Mouse (Mus musculus): ENCODE measurements at regions not wholly inside any gene's neighbourhood (a gene's known extent, or its start where the extent isn't known, plus 50 kb on each side); places are given as distances from the start of the nearest gene placed in this dataset.
A peak's percentile ranks its signal among the peaks of the same experiment; 100 is the strongest.

DNA sequence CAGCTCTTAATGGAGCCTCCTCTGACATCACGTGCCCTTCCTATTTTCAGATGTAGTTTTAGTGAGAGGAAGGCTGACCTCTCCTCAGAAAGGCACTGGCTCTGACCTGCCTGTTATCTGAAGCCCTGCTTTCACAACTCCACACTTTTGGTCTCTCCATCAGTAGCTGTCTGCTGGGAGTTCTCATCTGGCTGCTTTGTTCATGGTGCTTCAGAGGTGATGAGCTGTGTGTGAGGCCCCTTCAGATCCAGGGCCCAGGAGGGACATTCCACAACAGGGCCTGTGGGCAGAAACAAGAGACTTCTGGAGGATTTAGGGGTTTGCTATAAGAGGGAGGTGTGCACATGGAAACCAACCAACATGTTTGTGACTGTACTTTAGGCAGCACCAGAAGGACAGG is 50.8 kb upstream of the Fhl2 start:
- no peak for DNase-seq (ENCODE audit: low spot score)

DNA sequence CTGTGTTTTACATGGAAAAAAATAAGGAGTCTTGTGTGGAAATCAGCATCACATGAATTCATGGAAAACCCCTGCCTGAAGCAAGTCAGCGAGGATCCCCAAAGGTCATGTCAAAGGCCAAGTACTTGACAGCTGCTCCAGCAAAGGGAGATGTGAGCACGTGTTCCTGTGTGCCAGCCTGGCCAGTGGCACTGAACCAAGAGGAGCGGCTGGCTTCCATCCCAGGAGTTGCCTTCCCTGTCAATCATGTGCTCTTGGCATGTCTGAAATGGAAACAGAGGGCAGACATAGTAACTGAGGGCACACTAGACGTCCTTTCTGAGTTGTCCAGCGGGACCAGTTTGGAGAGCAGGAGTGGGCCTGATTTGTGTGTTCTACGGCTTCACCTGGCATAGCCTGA is 53.5 kb upstream of the Fhl2 start:
- DNase-seq (ENCODE audit: low spot score): no peak

DNA sequence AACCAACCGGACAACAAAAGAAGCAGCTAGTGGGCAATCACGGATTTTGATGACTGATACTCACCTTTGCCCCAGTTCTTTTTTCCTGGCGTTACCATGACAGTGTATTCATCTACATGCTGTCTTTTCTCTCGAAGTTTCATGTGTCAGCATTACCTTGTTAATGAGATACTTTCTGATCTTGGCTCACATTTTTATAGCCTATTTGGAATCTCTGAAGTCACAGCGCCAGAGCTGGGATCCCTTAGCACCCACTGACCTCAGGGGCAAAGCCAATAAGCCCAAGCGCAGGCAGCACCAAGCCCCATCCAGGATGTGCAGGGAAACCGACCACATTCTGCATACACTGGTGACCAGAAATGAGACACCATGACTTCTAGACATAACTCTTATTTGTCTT is 54.6 kb upstream of the Fhl2 start:
- no peak for DNase-seq (ENCODE audit: low spot score)

DNA sequence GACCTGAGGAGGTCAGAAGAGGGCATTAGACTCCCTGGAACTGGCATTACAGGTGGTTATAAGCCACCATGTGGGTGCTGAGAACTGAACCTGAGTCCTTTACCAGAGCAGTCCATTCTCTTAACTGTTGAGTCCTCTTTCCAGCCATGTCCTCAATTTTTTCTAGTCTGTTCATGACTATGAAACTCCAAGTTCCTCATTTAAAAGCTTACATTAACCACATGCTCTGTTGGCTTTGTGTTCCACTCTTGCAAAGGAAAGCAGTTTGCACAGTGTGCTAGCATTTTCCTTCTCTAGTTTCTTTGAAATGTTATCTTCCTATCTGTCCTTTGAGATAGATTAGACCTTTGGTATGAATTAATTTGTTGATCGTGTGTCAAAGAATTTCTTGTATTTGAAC is 57.3 kb upstream of the Fhl2 start:
- DNase-seq (ENCODE audit: low spot score): no peak

DNA sequence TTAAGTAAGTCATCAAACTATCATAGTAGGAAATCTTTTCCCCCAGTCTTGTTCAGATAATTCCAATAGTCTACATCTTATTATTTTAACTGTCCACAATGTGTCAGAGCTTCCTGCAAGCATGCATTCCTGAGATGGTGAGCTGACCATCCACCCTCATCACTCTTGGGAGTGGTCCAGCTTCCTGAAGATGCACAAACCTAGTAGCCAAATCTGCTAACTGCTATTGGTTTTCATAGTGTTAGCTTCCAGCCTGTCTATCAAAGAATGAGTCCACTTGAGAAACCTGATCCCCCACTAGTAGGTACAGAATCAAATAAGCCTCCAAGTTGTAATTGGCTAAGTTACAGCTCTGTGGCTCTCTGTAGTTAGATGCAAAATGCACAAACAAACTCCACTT is 59.3 kb upstream of the Fhl2 start:
- no peak for DNase-seq (ENCODE audit: low spot score)

DNA sequence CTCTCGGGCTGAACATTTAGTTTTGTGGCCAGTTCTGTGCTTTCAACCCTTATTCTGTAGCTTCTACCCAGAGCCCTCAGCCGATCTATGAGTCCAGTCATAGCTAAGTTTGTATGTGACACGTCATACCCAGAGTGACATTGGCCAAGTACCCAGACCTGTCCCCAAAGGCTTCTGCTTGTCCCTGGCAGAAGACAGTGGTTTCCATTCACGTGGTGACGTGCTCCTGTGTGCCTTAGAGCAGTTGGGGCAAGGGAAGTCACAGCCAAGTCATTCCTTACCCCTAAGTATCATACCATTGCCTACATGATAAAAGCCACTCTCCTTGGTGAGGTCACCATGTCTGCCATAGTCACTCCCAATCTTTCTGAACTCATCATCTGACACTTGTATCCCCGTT is 61.1 kb upstream of the Fhl2 start:
- no peak for DNase-seq (ENCODE audit: low spot score)

DNA sequence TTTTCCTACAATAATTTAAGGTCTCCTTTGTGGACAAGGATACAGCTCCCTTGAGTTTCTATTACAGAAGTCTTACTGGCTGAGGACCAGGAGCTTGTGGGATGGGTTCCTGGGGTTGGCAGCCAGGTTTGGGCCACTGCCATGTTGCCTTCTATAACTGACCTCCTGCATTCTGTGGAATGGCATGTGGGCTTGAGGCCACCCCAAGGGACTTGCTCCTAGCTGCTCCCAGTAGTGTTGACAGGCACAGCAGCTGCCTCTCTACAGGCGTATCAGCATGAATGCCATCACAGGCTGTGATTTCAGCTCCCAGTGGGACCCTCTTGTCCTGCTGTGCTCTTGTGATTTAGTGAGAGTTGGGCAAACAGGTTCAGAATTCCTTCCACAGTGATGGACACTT is 63.1 kb upstream of the Fhl2 start:
- DNase-seq (ENCODE audit: low spot score): no peak

DNA sequence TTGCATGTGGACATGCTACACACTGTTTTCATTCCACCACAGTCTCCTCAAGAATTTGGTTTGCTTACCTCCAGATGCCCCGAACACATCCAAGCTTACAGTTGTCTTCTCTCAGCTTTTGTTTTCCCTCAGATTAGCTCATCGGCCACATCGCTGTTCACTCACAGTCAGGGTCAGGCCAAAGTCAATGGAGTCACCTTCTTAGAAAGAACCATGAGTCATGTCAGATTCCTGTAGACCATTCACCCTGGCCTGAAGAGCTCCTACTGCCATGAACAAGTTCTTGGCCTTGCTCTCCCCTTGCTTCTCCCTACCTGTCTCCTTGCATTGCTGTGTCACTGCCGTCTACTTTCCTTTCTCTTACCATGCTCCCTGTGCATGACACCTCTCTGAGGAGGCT is 63.7 kb upstream of the Fhl2 start:
- DNase-seq (ENCODE audit: low spot score): no peak

DNA sequence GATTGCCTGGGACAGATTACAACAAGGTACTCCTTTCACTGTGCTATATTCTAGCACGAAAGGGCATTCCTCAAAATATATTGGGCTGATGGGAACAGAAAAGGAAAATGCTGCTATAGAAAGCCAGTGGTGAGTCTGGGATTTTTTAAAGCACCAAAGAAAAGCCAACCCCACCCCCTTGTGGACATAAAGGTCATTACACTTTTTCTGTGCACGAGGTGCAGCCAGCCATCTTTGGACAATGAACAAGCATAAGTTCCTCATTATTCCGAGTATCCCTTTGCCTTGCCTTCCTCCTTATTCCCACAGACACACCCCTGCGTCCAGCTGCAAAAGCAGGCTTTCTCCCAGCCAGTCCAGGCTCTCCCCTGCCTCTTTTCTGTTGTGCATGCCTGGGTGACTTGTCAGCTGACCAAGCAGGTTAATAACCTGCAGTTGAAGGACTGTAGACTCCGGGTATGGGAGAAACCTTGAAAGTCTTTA is 67.7 kb upstream of the Fhl2 start:
- DNase-seq (ENCODE audit: low spot score): peak; percentile 75

DNA sequence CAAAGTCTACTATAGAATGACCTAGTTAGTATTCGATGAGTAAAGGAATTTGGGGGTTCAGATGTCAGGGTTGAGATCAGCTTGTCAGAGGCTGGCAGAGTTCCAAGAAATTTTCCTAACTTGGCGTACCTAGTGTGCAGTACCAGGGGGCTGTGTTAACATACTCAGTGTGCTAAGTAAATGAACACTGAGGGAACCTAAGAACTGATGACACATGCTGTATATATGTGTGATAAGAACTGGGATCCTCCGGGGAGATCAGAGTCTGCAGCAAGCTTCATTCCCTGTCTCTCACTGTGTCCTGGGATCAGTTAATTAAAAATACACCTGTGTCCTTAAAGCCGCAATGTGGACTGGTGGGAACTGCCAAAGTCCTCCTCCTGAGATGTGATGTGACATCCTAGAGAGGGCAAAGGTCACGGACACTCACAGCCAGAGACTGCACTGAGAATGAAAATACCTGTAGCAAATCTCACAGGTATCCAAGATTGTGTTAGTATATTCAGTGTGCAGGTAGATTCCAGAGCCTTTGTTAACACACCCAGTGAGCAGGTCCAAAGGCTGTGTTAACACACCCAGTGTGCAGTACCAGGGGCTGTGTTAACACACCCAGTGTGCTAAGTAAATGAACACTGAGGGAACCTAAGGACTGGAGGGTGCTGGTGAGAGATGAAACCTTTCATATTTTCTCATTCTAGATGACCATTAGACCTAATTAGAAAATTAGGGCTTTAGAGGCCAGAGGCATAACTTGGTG is 69.1 kb upstream of the Fhl2 start:
- peak; percentile 53 for DNase-seq (ENCODE audit: low spot score)

DNA sequence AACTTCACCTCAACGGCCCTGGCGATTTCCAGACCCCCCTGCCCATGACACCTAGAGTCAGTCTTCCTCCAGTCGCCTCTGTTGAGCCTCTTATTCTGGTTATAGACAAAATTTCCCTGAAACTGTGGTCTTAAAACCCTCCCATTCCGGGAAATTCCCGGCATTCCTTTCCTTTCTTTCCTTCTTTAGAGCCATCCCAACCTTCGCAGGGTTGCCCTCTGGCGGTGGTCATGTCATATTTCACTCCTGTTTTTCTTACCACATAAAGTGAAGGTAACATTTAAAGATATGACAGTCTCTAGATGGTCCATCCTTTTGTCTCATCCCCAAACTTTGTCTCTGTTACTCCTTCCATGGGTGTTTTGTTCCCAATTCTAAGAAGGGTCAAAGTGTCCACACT is 72.9 kb upstream of the Fhl2 start:
- DNase-seq (ENCODE audit: low spot score): peak; percentile 44

DNA sequence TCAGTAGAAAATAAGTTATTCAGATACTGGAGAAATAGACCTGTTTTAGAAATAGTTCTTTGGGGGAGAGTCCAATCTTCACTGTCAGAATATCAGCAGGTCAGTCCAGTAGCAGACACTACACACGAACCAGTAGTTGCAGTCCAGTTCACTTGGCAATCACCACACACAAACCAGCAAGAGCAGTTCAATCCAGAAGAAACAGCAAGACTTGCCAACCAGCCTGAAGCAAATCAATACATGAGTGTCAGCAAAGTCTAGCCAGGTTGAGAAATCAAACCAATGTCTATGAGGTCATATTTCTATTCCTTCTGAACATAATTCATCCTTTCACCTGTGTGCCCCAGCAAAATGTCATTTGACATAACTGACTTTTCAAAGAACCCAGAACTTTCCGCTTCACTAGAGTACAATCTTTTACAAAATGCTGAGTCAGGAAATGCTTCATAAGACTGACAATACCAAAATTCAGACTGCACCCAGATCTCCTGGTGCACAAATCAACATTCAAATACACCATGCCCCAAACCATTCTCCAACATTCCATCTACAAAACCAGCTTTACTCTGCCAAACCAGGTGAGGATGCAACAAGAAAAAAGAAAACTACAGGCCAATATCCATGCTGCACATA is 76.6 kb upstream of the Fhl2 start:
- no peak for DNase-seq (ENCODE audit: low spot score)

DNA sequence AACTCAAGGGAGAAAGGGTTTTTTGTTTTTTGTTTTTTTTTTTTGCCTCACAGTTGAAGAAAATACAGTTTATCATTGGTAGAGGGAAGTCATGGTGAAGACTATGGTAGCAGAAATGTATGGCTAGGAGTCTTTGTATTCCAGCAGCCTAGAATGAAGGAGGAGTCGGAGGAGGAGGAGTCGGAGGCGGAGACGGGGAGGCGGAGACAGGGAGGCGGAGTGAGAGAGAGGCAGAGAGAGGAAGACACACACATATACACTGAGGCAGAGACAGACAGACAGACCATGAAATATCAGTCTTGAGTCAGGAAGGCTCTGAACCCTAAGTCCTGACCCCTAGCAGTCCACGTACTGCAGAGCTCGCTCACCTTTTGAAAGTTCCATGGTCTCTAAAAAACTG is 95.0 kb upstream of the Fhl2 start:
- no peak for DNase-seq (ENCODE audit: low spot score)

DNA sequence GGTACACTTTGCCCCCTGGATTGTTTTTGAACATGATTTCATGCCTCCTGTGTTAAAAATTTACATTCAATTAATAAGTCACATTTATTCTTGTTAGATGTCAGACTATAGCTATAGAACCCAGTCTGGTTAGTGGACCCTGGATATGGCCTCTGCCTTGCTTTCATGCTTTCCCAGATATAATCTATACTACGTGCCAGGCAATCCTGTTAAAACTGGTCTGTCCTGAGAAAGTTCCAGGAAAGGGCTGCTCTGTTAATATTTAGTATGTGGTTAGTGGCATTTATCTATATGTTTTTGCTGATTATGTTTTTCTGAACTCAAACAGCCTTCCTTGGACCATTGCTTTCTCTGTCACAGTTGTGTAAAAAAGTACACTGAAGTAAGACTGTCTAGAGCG is 95.8 kb upstream of the Fhl2 start:
- no peak for DNase-seq (ENCODE audit: low spot score)

DNA sequence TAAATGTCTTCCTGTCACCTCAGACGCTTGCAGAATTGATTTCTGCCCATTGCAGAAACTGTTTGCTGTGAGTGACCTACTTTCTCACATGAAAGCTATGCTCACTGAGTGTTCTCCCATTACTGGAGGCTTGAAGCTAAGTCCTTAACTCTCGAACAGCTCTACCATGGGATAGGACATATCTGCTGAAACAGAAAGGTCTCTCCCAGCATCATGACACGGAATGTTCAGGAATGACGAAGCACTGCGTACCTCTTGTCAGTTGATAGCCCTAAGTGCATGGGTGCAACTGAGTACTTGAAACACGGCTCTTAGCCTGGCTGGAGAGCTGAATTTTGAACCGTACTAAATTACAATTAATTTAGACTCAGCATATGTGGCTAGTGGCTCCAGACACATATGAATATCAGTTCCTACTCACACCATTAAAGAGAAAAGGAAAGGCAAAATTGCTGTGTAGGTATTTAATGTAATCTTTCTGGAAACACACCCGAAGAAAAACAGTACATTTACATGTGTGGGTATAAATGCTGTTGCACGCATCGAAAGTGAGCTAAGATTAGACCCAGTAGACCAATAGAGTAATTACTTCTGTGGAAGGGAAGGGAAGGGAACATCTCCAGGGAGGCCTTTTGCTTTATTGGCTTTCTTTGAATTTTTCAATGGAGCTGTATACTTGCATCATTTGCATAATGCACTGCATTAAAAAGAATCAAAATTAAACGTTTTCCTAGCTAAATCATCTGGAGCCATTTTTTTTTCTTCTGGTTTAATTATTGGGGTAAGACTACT is 97.6 kb upstream of the Fhl2 start:
- DNase-seq (ENCODE audit: low spot score): no peak

DNA sequence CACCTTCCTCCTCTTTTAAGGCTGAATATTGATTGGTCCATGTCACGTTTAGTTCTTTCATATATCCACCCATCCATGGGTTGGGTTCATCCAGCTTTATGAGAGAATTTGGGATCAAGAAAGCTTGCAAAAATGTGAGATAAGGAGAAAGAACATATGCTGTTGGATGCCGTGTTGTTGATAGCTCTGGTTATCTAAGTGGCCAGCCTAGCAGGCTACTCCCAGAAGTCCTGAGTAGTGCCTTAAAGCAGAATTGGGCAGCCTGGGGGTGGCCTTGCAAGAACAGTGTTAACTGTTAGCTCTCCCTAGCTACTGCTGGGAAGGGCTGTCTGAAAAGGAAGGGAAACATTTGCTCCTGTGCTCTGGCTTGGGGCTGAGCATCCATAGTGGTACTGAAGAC is 100.8 kb upstream of the Fhl2 start:
- no peak for DNase-seq (ENCODE audit: low spot score)

DNA sequence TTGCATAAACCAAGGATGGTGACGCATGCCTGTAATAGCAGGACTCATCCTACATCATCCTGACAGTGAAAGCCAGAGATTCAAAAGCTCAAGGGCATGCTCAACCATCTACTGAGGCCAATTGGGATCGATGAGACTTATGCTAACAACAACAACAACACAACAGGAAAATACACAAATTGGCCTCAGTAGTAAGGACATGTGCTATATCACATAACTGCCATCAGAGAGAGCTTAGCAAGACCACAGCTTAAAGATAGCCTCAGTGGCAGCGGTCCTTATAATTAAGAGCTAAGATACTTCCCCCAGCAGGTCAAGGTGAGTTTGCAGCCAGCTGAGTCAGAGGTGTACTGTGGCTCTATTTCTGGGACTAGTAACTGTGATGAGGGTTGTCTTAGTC is 102.0 kb upstream of the Fhl2 start:
- DNase-seq (ENCODE audit: low spot score): no peak

DNA sequence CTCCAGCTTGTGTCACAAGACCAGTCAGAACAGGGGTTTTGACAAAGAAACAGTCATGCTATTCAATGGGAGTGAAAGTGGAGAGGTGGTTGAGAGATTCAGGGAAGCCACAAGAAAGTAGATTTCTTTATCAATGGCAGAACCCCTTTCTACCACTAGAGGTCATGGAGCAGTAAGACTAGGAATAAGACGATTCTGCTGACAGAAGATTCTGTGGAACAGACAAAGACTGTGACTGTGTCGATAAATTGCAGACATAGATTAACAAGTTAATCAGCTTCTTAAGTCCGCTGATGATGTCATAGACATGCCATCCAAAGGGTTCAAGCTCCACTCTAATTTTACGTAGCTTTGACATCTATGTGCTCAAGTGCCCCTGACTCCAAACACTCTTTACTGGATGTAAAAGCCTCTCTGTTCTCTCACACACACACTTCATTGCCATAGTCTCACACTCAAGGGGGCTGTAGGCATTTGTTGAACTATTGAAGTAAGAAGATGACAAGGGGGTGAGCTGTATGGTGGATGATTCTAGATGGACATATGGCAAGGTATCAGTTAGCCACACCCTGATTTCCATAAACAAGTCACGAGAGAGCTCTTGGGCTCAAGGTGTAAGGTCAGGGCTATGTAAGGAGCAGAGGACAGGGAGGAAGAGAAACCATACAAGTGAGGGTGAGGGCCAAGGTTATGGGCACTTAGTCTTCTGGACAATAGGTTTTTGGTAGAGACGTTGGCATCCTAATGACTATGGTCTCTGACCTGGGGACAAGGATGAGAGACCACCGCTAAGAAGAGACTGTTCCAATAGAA is 102.9 kb upstream of the Fhl2 start:
- DNase-seq (ENCODE audit: low spot score): peak; percentile 22

DNA sequence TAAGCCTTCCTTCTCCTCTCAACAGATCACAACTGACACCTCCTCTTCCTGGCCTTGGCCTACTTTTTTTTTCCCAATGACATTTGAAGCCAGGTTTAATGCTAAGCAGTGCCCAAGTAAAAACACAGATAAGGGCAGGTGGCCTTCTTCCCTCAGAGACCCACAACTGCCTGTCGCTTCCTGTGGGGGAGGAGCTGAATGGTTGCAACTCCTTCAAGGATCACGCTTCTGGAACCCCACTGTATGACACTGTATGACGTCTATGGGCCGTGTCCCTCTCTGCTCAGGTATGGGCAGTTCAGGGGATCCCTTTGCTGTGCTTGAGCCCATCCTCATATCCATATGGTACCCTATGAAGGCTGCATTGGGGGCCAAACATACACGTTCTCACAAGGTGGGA is 103.9 kb upstream of the Fhl2 start:
- no peak for DNase-seq (ENCODE audit: low spot score)

DNA sequence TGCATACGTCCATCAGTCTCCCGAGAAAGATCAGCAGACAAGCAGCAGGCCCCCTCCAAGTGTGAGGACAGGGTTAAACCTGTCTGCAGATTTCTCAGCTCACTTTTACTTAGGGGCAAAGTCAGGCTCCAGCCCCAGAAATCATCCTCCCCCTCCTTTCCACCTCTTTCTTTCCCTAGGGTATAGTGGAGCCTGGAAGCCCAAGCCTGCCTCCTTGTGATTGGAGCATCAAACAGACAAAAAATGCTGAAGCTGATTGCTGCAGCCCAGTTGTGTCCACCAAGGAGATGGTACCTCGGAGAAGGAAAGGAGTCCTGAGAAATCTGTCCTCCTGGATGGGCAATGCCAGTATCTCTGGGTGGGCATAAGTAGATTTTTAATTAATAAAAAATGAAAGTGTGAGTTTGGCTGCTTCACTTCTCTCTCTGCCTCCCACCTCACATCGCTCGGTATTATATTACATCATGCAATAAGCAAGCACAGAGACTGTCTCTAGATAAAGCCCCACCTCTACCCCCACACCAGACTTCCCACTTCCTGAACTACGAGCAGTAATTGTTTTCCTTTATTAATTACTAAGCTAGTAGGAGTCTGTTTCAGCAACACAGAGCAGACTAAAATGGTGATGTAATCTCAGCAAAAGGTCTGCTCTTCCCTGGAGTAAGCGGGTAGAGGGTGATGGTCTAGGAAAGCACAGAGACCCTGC is 105.2 kb upstream of the Fhl2 start:
- DNase-seq (ENCODE audit: low spot score): no peak

DNA sequence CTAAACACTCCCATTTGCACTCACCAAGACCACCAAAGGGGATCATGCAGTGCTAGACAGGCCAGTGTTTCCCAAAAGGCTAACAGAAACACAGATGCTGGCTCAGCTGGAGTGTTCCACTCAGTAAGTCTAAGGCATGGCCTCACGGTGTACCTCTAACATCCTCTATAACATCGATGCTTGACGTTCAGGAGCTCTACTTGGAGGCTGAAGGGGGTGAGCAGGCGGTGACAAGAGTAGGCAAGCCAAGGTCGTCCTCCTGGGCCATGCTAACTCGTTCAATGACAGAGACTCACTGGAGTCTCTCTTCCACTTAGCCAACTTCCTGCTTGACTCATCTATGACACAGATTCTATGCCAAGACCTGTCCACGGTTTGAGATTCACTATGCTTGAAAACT is 105.9 kb upstream of the Fhl2 start:
- no peak for DNase-seq (ENCODE audit: low spot score)

Data from yolk sac, embryonic 10.5 days (tissue).